Mouse (Mus musculus): ENCODE results near the gene Lcmt1. TPM values are rescaled to one million over a fixed set of nuclear protein-coding genes. Genes with fewer than 3 reads are reported as not detected.

Gene Lcmt1
- total RNA-seq (2017), result 19.3 to 26.6 TPM (median 21.5 TPM) in 3 replicates

- peak; percentile 82 for ATAC-seq (replicated peaks; ENCODE audit: insufficient number of reproducible peaks, low FRiP score, low TSS enrichment, poor library complexity, severe bottlenecking)
Measured at GRCm38 (mm10) chr7:123369759-123370481, at the start of gene Lcmt1, which contains the start of gene Arhgap17. Lcmt1 (plus strand) TSS chr7:123369784. Arhgap17 (minus strand) TSS chr7:123369915.

GRCm38 (mm10) chr7:123322452-123323121, 47.0 kb upstream of the Lcmt1 start:
- ATAC-seq (replicated peaks; ENCODE audit: insufficient number of reproducible peaks, low FRiP score, low TSS enrichment, poor library complexity, severe bottlenecking), result peak; percentile 57

- no peak for ATAC-seq (replicated peaks; ENCODE audit: insufficient number of reproducible peaks, low FRiP score, low TSS enrichment, poor library complexity, severe bottlenecking)
Measured at GRCm38 (mm10) chr7:123323388-123323787, 46.2 kb upstream of the Lcmt1 start.

DNA sequence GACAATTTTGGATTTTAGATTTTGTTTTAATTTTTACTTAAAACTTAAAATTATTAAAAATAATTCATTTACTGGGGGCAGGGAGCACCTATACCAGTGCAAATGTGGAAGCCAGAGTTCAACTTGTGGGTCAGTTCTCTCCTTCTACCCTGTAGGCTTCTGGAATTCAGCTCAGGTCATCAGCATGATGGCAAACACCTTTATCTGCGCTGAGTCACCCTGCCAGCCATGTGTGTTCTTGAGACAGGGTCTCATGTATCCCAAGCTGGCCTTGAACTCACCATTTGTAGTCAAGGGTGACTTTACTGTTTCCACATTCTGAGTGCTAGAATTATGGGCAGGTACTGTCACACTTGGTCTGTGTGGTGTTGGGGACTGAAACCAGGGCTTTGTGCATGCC, 45.5 kb upstream of the Lcmt1 start:
- ATAC-seq (replicated peaks; ENCODE audit: insufficient number of reproducible peaks, low FRiP score, low TSS enrichment, poor library complexity, severe bottlenecking), result no peak

DNA sequence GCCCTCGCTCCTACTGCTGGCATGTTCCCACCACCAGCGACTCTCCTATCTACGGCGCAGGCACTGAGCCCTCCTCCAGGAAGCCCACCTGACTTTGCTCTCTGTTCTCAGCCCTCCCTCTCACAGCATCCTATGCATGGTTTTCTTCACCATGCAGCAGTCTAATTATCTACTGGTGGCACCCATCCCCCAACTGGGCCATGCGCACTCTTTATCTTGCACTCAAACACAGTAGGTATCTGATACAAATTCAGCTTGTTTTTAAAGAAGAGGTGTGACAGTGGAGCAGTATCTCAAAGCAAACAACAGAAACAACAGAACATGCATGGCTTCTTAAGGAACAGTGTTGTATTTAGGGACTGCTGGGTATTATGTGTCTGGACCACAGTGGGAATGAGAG, 43.5 kb upstream of the Lcmt1 start:
- no peak for ATAC-seq (replicated peaks; ENCODE audit: insufficient number of reproducible peaks, low FRiP score, low TSS enrichment, poor library complexity, severe bottlenecking)

DNA sequence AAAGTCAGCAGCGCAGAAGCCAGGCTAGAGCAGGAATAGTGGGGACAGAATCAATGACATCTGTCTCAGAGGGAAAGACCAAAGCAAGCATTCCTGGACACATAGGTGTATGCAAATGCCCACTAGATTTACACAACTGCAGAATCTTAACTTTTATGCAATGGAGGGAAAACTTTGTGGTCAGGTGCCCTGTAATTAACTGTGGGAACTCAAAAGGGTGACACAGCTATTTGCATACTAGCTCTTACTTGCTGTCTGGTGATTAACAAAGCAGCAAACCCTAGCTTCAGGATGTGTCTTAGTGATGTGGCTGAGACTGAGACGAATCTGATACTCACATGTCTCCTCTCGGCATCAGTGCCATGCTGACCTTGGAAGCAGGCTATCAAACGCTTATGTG, 42.7 kb upstream of the Lcmt1 start:
- no peak for ATAC-seq (replicated peaks; ENCODE audit: insufficient number of reproducible peaks, low FRiP score, low TSS enrichment, poor library complexity, severe bottlenecking)

- ATAC-seq (replicated peaks; ENCODE audit: insufficient number of reproducible peaks, low FRiP score, low TSS enrichment, poor library complexity, severe bottlenecking), result no peak
Measured at GRCm38 (mm10) chr7:123327909-123328308, 41.7 kb upstream of the Lcmt1 start.

DNA sequence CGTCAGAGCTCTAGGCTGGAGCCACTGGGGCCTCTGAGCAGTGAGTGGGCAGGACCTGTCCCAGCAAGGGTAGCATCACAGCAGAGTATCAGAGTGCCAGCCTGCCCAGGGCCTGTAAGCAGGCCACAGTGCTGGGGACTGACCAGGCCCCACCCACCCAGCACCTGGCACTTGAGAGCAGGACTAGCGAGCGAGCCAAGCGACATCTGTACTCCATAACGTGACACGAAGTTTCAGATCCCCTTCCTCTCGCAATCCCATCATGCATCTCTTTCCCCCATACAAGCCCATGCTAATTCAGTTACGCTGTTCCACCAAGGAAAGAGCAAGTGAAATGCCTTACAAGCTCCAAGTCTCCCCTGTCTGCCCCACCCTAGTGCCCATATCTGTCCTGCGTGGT, 39.1 kb upstream of the Lcmt1 start:
- ATAC-seq (replicated peaks; ENCODE audit: insufficient number of reproducible peaks, low FRiP score, low TSS enrichment, poor library complexity, severe bottlenecking), result peak; percentile 86

DNA sequence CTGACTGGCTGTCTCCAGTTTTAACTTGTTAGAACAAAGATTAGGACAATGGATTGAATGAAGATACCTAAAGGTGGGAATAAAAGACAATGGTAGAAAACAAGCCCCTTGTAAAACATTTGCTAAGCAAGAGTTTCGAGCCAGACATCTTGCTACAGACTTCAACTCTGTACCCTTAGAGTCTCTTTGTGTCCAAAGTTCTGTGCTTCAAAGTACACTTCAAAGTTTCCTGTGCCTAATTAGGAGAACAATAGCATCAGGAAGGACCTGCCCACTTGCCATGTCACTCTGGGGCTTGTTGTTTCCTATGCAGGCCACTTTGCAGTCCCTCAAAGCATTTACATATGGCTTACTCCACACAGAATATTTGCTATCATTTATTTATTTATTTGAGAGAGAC, 33.3 kb upstream of the Lcmt1 start:
- ATAC-seq (replicated peaks; ENCODE audit: insufficient number of reproducible peaks, low FRiP score, low TSS enrichment, poor library complexity, severe bottlenecking), result no peak

DNA sequence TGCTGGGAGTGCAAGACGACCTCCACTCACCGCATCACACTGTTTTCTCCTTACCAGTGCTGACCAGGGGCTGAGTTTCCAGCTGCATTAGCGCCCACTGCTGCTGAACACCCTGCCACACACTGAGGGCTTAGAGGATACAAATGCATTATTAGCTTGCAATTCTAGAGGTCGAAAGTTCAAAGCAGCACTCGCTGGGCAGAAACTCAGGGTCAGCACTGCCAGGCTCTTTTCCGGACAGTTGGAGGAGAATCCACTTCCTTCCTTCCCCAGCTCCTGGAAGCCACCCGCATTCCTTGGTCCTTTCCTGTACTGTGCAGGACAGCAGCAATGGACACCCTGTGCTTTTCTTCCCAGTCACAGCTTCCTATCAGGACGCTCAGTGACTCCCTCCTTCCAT, 31.2 kb upstream of the Lcmt1 start:
- ATAC-seq (replicated peaks; ENCODE audit: insufficient number of reproducible peaks, low FRiP score, low TSS enrichment, poor library complexity, severe bottlenecking), result peak; percentile 23

DNA sequence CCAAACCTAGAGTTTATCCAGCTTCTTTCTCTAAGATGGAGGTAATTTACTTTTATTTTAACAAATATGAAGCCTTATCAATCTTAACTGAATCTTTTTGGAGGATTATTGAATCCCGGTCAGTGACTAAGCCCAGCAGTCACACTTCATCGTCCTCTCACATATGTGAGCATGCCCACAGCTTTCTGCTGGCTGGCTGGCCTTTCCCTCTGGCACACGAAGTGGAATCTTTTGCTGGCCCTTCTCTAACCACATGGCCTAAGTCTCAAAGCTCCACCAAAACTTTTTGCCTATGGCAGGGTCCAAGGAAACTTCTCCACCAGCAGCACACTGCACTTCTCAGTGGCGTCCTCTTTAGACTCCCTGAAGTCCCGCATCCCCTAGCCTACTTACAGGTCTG, 27.7 kb upstream of the Lcmt1 start:
- no peak for ATAC-seq (replicated peaks; ENCODE audit: insufficient number of reproducible peaks, low FRiP score, low TSS enrichment, poor library complexity, severe bottlenecking)

DNA sequence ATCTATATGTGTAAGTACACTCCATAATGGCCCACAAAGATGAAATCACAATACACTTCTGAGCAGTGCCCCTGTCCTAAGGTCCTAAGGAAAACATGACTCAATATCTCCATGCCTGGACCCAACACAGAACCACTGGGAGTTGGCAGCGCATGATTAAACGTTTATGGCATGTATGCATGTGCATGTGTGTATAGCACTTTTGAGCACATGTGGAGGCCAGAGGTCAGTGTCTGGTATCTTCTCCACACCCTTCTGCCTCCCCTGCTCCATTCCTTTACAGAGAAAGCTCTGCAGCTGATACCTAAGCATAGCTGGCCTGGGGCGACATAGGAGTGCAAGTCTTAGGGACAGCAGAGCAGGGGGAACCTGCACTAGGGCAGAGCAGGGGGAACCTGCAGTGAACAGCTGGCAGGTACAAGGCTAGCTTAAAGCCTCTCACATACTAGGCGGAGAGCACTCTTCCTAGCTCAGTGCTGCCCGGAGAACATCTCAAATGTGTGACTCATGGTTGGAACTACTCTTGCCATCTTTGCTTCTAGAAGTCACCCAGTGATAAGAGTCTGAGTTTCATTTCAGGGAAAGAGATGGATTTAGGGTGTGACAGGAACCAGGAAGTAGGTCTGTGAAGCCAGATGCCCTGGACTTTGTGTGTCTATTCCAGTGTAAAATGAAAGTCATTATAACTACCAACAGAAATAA, 25.4 kb upstream of the Lcmt1 start:
- no peak for ATAC-seq (replicated peaks; ENCODE audit: insufficient number of reproducible peaks, low FRiP score, low TSS enrichment, poor library complexity, severe bottlenecking)

DNA sequence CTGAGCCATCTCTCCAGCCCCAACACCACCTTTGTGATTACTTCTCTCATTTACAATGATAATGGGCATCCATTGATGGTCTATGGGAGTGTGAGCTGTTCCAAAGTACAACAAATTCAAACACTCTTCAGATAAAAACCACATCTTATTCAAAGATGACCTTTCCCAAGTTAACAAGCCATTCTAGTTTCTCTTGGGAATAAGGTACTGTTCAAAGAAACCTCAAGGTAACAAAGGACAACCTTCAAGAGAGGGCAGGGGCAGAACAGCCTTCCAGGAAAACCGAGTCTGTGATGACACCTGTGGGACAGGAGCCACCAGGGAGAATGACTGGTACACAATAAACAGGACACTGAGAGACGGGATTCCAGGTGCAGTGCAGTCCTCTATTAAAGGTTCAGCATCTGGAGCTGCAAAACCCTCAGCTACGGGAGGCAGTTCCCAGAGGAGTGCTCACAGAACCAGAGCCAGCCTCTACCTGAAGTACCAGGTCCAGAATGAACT, 24.5 kb upstream of the Lcmt1 start:
- ATAC-seq (replicated peaks; ENCODE audit: insufficient number of reproducible peaks, low FRiP score, low TSS enrichment, poor library complexity, severe bottlenecking), result no peak

DNA sequence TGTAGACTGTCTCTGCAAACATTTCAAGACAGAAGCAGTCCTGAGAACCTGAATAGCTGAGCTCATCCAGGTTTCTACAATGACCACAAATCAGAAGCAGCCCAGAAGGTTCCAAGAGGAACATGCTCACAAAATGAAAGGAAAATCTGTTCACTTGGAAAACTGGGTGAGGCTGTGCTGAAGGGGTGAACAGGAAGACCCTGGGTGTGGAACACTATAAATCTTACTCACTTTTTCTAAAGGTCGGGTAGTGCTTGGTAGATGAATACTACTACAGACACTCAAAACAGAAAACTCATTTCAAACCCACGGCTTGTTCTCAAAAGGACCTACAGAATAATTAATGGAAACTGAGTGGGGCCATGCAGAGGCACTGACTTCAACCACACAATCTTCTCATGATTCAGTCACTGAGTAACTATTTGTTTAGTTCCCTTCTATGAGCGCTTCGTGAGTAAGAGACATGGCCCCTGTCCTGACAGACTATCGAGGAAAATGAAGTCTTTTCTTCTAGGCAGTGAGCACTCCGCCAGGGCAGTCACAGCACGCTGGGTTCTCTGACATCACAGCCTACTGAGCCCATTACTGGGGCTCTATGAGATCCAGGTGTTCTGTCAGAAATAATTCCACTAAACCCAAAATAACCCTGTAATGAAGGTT, 22.8 kb upstream of the Lcmt1 start:
- no peak for ATAC-seq (replicated peaks; ENCODE audit: insufficient number of reproducible peaks, low FRiP score, low TSS enrichment, poor library complexity, severe bottlenecking)

- ATAC-seq (replicated peaks; ENCODE audit: insufficient number of reproducible peaks, low FRiP score, low TSS enrichment, poor library complexity, severe bottlenecking), result no peak
Measured at GRCm38 (mm10) chr7:123349813-123350212, 19.8 kb upstream of the Lcmt1 start.

DNA sequence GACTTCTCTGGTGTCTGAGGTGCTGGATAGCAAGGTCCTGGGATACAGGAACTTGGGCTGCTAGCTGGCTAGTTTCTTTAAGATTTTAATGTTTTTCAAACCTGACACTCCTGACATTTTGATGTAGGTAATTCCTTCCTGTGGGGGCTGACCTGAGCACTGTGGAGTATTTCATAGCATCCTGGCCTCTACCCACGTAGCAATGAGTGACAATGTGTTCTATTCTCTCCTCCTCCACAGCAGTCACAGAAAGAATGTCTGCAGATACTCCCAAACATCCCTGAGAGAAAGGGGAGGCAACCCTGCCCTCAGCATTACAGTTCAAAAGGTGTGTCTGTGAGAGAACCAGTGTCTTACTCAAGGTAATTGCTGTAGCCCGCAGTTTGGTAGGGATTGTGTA, 19.3 kb upstream of the Lcmt1 start:
- no peak for ATAC-seq (replicated peaks; ENCODE audit: insufficient number of reproducible peaks, low FRiP score, low TSS enrichment, poor library complexity, severe bottlenecking)

DNA sequence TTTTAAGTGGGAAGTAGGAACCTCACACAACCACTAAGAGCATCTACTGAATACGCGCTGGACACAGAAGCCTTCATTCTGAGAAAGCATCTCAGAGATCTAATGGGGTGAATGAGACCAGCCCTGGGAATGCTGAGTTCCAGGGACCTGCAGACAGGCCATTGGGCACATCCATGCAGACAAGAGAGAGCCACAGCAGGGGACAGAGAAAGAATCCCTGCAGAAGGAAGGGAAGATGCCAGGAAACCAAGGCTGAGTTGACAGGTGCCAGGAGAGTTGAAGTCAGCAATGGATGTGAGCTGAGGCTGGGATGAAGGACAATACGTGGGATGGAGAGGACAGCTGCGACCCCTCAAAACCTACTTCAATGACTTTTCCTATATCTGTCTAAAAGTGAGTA, 16.5 kb upstream of the Lcmt1 start:
- ATAC-seq (replicated peaks; ENCODE audit: insufficient number of reproducible peaks, low FRiP score, low TSS enrichment, poor library complexity, severe bottlenecking), result no peak

DNA sequence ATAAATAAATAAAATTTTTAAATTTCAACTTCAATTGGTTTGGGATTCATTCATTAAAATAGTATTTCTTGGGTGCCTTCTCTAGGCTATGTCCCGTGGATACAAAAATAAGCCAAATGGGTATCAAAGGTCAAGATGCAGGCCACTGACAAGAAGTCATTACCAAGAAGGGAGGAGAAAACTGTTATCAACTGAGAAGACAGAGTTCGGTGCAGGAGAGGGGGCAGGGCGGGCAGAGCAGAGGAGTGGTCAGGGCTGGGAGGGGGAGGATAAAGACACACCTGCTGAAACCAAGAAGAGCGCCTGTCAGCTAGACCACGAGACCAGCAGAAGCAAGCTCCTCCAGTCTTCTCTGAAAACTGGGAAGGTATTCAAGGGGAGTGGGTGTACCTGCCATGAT, 15.7 kb upstream of the Lcmt1 start:
- ATAC-seq (replicated peaks; ENCODE audit: insufficient number of reproducible peaks, low FRiP score, low TSS enrichment, poor library complexity, severe bottlenecking), result no peak

- no peak for ATAC-seq (replicated peaks; ENCODE audit: insufficient number of reproducible peaks, low FRiP score, low TSS enrichment, poor library complexity, severe bottlenecking)
Measured at GRCm38 (mm10) chr7:123354392-123354791, 15.2 kb upstream of the Lcmt1 start.

Measured in monocyte, adult 5-6 weeks (primary cell).